Mouse (Mus musculus): Measurements from ENCODE around the gene Obsl1. TPM values are rescaled to one million over a fixed set of nuclear protein-coding genes. Genes with fewer than 3 reads are reported as not detected.

Gene Obsl1
- 38.7 and 42.7 TPM in 2 replicates for polyA plus RNA-seq (2015; fragmentation: Nextera tagmentation; extraction: Ambion mirVana)

DNA sequence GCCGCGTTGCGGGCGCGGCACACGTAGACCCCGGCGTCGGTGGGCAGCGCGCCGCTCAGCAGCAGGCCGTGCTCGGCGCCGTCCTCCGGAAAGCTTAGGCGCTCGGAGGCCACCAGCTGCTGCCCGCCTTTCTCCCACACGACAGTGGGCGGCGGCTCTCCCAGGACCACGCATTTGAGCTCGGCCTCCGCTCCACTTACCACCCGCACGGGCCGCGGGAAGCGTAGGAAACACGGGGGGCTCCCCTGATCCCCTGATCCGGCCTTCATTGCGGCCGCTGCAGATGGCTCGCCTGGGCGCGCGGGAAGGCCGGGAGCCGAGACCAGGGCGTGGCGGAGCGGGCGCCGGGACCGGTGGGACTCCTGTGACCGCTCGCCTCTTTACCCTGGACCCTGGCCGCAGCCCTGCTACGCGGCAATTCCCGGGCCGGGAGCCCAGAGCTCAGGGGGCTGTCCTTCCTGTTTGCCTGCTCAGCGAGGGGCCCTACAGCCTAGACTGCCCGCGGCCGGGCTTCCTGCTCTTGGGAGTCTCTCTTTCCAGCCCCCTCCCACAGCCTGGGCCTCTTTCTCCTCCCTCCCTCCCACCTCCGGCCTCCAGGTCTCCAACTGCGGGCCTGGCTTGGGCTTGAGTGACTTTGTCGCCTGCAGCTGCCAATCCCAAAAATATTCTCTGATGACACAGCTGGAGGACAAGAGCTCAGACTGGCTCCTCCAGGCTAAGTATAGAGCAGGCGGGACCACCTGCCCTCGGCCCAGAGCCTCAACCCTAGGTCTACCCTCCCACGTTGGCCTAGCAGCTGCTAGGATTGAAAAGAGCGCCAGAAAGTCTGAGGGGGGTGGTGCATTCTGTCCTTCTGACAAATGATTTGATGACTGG is at the start of gene Obsl1:
Obsl1 (minus strand) TSS at position 497 of the 876 bp plus-strand sequence.
- Histone ChIP-seq H3K4me3 (ENCODE audit: low read length) (peak within 1 kb of the TSS; percentile 72), H3K27me3 (replicated peaks; ENCODE audit: control insufficient read depth, insufficient read depth, low read length) (no peaks in the 10 kb centered on the region), H3K27ac (ENCODE audit: low read length) (peak within 1 kb of the TSS; percentile 99), H3K9me3 (ENCODE audit: control insufficient read depth, low read length) (no peaks in the 10 kb centered on the region), H3K36me3 (ENCODE audit: control insufficient read depth, insufficient read depth, low read length) (peaks cover 10% of the 10 kb centered on the region), H3K4me1 (ENCODE audit: control insufficient read depth, insufficient read depth, low read length) (peaks cover 49% of the 10 kb centered on the region), H3K9ac (ENCODE audit: low read depth, low read length) (peak within 1 kb of the TSS; percentile 94), H3K4me2 (ENCODE audit: low read depth, low read length) (peak within 1 kb of the TSS; percentile 97)
- WGBS = under 1% methylated on average over 62 of the region's 65 CpGs
- ATAC-seq = peak; percentile 91

DNA sequence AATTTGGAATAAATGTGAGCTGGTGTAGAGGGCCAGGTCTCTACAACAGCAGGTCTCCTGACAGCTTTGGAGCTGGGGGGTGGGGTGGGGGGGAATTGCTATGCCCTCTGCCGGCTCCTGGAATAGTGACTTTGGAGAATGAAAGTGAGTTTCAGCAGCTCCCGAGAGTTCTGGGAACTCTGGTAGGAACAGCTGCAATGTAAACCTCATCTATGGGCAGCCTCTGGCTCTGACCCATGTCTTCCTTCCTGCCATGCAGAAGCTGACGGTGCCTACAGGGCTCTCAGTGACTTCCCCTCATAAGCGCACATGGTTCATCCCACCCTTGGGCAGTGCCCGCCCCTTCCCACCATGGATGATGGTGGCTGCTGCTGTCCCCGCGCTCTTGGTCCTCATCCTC is 49.4 kb upstream of the Obsl1 start:
- Histone ChIP-seq H3K9me3 (ENCODE audit: control insufficient read depth, low read length) (no peaks in the 10 kb centered on the region), H3K36me3 (ENCODE audit: control insufficient read depth, insufficient read depth, low read length) (no peaks in the 10 kb centered on the region; the same call in 1 of the 2 replicates), H3K27ac (ENCODE audit: low read length) (no peak overlapping the region), H3K4me2 (ENCODE audit: low read depth, low read length) (no peak overlapping the region), H3K27me3 (replicated peaks; ENCODE audit: control insufficient read depth, insufficient read depth, low read length) (no peaks in the 10 kb centered on the region), H3K4me3 (ENCODE audit: low read length) (no peak overlapping the region), H3K4me1 (ENCODE audit: control insufficient read depth, insufficient read depth, low read length) (peaks cover 6% of the 10 kb centered on the region), H3K9ac (ENCODE audit: low read depth, low read length) (no peak overlapping the region)
- ATAC-seq = no peak
- 81% methylated on average over 7 of the region's 7 CpGs for WGBS

GRCm38 (mm10) chr1:75550586-75550985 is 44.3 kb upstream of the Obsl1 start:
- Histone ChIP-seq H3K9ac (ENCODE audit: low read depth, low read length) (no peak overlapping the region), H3K27ac (ENCODE audit: low read length) (no peak overlapping the region), H3K9me3 (ENCODE audit: control insufficient read depth, low read length) (no peaks in the 10 kb centered on the region), H3K4me1 (ENCODE audit: control insufficient read depth, insufficient read depth, low read length) (peaks cover 11% of the 10 kb centered on the region), H3K27me3 (replicated peaks; ENCODE audit: control insufficient read depth, insufficient read depth, low read length) (no peaks in the 10 kb centered on the region), H3K4me3 (ENCODE audit: low read length) (no peak overlapping the region), H3K4me2 (ENCODE audit: low read depth, low read length) (no peak overlapping the region), H3K36me3 (ENCODE audit: control insufficient read depth, insufficient read depth, low read length) (no peaks in the 10 kb centered on the region; the same call in 1 of the 2 replicates)
- ATAC-seq = no peak
- WGBS = 84% methylated on average over 15 of the region's 15 CpGs

- WGBS = 74% methylated on average over 17 of the region's 17 CpGs
- Histone ChIP-seq H3K36me3 (ENCODE audit: control insufficient read depth, insufficient read depth, low read length) (no peaks in the 10 kb centered on the region; the same call in 1 of the 2 replicates), H3K4me1 (ENCODE audit: control insufficient read depth, insufficient read depth, low read length) (peaks cover 11% of the 10 kb centered on the region), H3K4me2 (ENCODE audit: low read depth, low read length) (no peak overlapping the region), H3K4me3 (ENCODE audit: low read length) (no peak overlapping the region), H3K27me3 (replicated peaks; ENCODE audit: control insufficient read depth, insufficient read depth, low read length) (no peaks in the 10 kb centered on the region), H3K9me3 (ENCODE audit: control insufficient read depth, low read length) (no peaks in the 10 kb centered on the region), H3K27ac (ENCODE audit: low read length) (no peak overlapping the region), H3K9ac (ENCODE audit: low read depth, low read length) (0 out of 2 replicates have a peak overlapping the region, but pooled peaks have one; percentile 7)
- ATAC-seq = no peak
Observed at GRCm38 (mm10) chr1:75549289-75550279, 43.3 kb upstream of the Obsl1 start.

- Histone ChIP-seq H3K9me3 (ENCODE audit: control insufficient read depth, low read length) (no peaks in the 10 kb centered on the region), H3K4me1 (ENCODE audit: control insufficient read depth, insufficient read depth, low read length) (peaks cover 11% of the 10 kb centered on the region), H3K4me3 (ENCODE audit: low read length) (no peak overlapping the region), H3K9ac (ENCODE audit: low read depth, low read length) (0 out of 2 replicates have a peak overlapping the region, but pooled peaks have one; percentile 7), H3K27ac (ENCODE audit: low read length) (no peak overlapping the region), H3K36me3 (ENCODE audit: control insufficient read depth, insufficient read depth, low read length) (no peaks in the 10 kb centered on the region; the same call in 1 of the 2 replicates), H3K4me2 (ENCODE audit: low read depth, low read length) (no peak overlapping the region), H3K27me3 (replicated peaks; ENCODE audit: control insufficient read depth, insufficient read depth, low read length) (no peaks in the 10 kb centered on the region)
- 87% methylated on average over 17 of the region's 17 CpGs for WGBS
- no peak for ATAC-seq
Observed at GRCm38 (mm10) chr1:75548871-75549270, 42.6 kb upstream of the Obsl1 start.

- Histone ChIP-seq H3K27ac (ENCODE audit: low read length) (no peak overlapping the region), H3K9ac (ENCODE audit: low read depth, low read length) (no peak overlapping the region), H3K4me2 (ENCODE audit: low read depth, low read length) (no peak overlapping the region), H3K9me3 (ENCODE audit: control insufficient read depth, low read length) (no peaks in the 10 kb centered on the region), H3K4me3 (ENCODE audit: low read length) (no peak overlapping the region), H3K4me1 (ENCODE audit: control insufficient read depth, insufficient read depth, low read length) (peaks cover 11% of the 10 kb centered on the region), H3K27me3 (replicated peaks; ENCODE audit: control insufficient read depth, insufficient read depth, low read length) (no peaks in the 10 kb centered on the region), H3K36me3 (ENCODE audit: control insufficient read depth, insufficient read depth, low read length) (no peaks in the 10 kb centered on the region; the same call in 1 of the 2 replicates)
- no peak for ATAC-seq
- 86% methylated on average over 3 of the region's 3 CpGs for WGBS
Observed at GRCm38 (mm10) chr1:75548083-75548482, 41.8 kb upstream of the Obsl1 start.

DNA sequence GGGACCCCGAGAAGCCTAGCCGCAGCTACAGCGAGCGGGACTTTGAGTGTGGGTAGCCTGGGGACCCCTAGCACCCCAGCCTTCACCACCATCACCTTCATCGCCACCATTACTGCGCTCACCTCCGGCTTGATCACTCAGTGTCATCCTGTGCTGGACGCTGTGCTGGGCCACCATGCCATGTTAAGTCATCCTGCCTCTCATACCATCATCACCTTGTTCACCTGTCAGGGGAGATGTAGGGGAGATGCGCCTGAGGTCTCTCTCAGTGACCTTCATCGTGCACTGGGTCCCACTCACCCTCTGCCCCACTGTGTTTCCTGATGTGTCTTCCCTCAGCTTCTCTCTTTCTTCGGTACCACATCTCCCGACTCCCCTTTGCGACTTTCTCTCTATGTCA is 41.1 kb upstream of the Obsl1 start:
- Histone ChIP-seq H3K4me2 (ENCODE audit: low read depth, low read length) (0 out of 2 replicates have a peak overlapping the region, but pooled peaks have one; percentile 90), H3K27me3 (replicated peaks; ENCODE audit: control insufficient read depth, insufficient read depth, low read length) (no peaks in the 10 kb centered on the region), H3K36me3 (ENCODE audit: control insufficient read depth, insufficient read depth, low read length) (no peaks in the 10 kb centered on the region; the same call in 1 of the 2 replicates), H3K9ac (ENCODE audit: low read depth, low read length) (no peak overlapping the region), H3K4me1 (ENCODE audit: control insufficient read depth, insufficient read depth, low read length) (peaks cover 11% of the 10 kb centered on the region), H3K27ac (ENCODE audit: low read length) (no peak overlapping the region), H3K9me3 (ENCODE audit: control insufficient read depth, low read length) (no peaks in the 10 kb centered on the region), H3K4me3 (ENCODE audit: low read length) (no peak overlapping the region)
- WGBS = 94% methylated on average over 13 of the region's 13 CpGs
- ATAC-seq = no peak

DNA sequence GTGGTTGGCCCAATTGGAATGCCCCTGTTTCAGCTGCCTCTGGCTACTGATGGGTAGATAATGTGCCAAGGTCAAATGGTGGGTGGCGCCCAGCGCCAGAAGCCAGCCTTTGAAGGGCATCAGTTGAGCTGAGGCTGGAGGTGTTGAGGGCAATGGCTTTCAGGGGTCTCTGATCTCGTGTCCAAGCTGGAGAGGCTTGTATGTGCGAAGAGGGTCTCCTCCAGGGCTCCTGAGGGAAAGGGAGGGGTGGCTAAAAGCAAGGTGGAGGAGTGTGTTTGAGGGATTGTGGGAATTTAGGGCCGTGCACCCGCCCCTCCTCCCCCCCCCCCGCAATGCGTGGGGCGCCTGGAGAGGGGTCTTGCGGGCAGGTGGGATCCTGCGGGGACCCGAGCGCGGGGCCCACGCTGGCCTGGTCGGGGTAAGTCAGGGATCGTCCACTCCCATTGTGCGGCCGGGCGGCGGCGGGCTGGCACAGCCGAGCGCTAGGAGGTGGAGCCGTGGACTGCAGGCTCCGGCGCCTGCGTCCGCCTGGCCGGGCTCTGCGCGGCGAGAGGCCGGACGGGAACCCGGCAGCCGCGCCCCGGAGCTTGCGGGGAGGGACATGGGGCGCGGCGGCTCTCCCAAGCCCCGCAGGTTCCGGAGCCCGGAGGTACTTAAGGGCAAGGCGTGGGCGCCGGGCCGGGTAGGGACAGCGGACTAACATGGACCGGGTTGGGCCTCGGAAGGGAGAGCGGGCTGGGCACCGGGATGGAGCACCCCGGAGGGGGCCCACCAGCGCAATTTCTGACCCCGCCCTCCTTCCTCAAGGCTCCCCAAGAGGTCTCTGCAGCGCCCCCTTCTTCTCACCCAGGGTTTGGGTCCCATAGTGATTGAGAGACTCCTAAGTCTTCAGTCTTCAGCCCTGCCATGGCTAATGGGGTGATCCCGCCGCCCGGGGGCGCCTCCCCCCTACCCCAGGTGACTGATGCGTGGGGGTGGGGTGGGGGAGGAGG is 40.0 kb upstream of the Obsl1 start, which contains the start of gene Slc4a3:
Slc4a3 (plus strand) TSS at position 302 of the 992 bp plus-strand sequence.
- peak within 1 kb of the TSS; percentile 77 for H3K4me3 ChIP-seq (ENCODE audit: low read length)
- peak within 1 kb of the TSS; percentile 90 for H3K4me2 ChIP-seq (ENCODE audit: low read depth, low read length)
- 1% methylated on average over 56 of the region's 64 CpGs for WGBS
- H3K27me3 ChIP-seq (replicated peaks; ENCODE audit: control insufficient read depth, insufficient read depth, low read length) = no peaks in the 10 kb centered on the region
- H3K9ac ChIP-seq (ENCODE audit: low read depth, low read length) = peak within 1 kb of the TSS; percentile 89
- H3K36me3 ChIP-seq (ENCODE audit: control insufficient read depth, insufficient read depth, low read length) = no peaks in the 10 kb centered on the region; the same call in 1 of the 2 replicates
- ATAC-seq = peak; percentile 90
- no peaks in the 10 kb centered on the region for H3K9me3 ChIP-seq (ENCODE audit: control insufficient read depth, low read length)
- H3K27ac ChIP-seq (ENCODE audit: low read length) = peak within 1 kb of the TSS; percentile 57
- peaks cover 11% of the 10 kb centered on the region for H3K4me1 ChIP-seq (ENCODE audit: control insufficient read depth, insufficient read depth, low read length)
